Mouse (Mus musculus): Measurements from ENCODE around the gene Tmc8. TPM values are rescaled to one million over a fixed set of nuclear protein-coding genes. Genes with fewer than 3 reads are reported as not detected.
"Not testable (repeated sequence)": the region's sequence is repeated elsewhere in the genome, so short reads cannot be mapped to it uniquely, and the experiment has no call there.

The Tmc8 gene
- polyA plus RNA-seq, 1 experiment from 2014 or later, result 1.3 TPM

DNA sequence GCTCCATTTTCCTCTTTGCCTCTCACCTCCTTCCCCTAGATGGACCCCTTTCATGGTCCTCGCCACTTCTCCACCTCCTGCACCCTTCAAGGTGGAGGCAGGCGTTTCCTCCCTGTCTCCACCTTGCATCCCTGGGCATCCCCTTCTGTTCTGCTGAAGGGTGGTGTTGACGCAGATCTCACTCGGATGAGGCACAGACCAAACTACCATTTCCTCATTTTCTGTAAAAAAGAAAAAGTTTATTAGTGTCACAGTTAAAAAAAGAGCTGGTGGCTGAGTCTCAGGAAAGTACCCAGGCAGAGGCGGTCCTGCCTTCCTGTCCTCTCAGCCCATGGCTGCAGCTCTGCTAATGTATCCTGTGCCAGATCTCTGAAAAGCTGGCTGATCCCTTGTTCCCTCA is 17.3 kb downstream of the Tmc8 start:
- no peak overlapping the region for H3K4me2 ChIP-seq (replicated peaks)
- H3K36me3 ChIP-seq, result no peaks in the 10 kb centered on the region
- no peaks in the 10 kb centered on the region for H3K27me3 ChIP-seq
- no peaks in the 10 kb centered on the region for H3K9me3 ChIP-seq
- no peak for ATAC-seq (ENCODE audit: insufficient number of reproducible peaks, insufficient read depth, low FRiP score, low TSS enrichment)
- no peak overlapping the region for H3K9ac ChIP-seq
- H3K4me1 ChIP-seq, result peaks cover 8% of the 10 kb centered on the region; the same call in 1 of the 2 replicates
- 67% methylated on average over 5 of the region's 5 CpGs for WGBS
- no peak overlapping the region for H3K27ac ChIP-seq
- no peak overlapping the region for H3K4me3 ChIP-seq

DNA sequence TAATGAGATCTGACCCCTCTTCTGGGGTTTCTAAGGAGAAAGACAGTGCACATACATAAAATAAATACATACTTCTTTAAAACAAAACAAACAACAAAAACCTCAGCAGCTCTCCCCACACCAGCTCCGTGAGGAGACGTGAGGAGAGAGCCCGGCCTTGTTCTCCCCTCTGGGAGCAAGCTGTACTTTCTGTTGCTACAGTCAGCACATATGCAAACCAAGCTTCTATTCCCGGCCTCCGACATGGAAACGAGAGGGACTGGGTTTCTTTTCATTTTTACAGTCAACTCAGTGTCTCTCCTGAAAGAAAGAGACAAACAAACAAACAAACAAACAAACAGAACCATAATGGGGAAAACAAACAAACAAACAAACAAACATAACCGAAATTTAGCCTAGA is 18.2 kb downstream of the Tmc8 start:
- H3K27ac ChIP-seq, result no peak overlapping the region
- no peak overlapping the region for H3K4me3 ChIP-seq
- H3K4me2 ChIP-seq (replicated peaks), result no peak overlapping the region
- ATAC-seq (ENCODE audit: insufficient number of reproducible peaks, insufficient read depth, low FRiP score, low TSS enrichment), result no peak
- no peaks in the 10 kb centered on the region for H3K36me3 ChIP-seq
- no peak overlapping the region for H3K9ac ChIP-seq
- H3K4me1 ChIP-seq, result peaks cover 8% of the 10 kb centered on the region; the same call in 1 of the 2 replicates
- H3K27me3 ChIP-seq, result no peaks in the 10 kb centered on the region
- H3K9me3 ChIP-seq, result no peaks in the 10 kb centered on the region
- 82% methylated on average over 7 of the region's 7 CpGs for WGBS

DNA sequence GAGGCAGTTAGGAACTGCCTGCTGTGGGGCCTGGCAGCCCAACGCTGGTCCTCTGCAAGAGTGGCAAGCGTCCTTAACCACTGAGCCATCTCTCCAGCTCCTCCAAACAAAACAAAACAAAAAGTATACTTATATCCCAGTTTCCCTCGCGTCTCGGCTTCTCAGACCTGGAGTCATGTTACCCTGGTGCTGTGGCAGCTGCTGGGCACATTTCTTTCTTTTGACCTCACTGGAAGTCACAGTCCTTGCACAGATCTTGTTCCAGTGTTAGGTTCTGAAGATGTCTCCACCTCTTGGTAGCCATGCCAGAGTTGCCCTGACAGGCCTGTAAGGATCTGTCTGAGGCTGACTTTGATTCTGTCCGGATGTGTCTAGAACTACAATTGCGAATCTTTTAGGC is 19.8 kb downstream of the Tmc8 start:
- H3K27me3 ChIP-seq, result no peaks in the 10 kb centered on the region
- no peak overlapping the region for H3K4me2 ChIP-seq (replicated peaks)
- H3K9ac ChIP-seq, result no peak overlapping the region
- H3K36me3 ChIP-seq, result no peaks in the 10 kb centered on the region
- peaks cover 8% of the 10 kb centered on the region; the same call in 1 of the 2 replicates for H3K4me1 ChIP-seq
- no peak overlapping the region for H3K27ac ChIP-seq
- no peak overlapping the region for H3K4me3 ChIP-seq
- 58% methylated on average over 7 of the region's 7 CpGs for WGBS
- ATAC-seq (ENCODE audit: insufficient number of reproducible peaks, insufficient read depth, low FRiP score, low TSS enrichment), result no peak
- no peaks in the 10 kb centered on the region for H3K9me3 ChIP-seq

- no peaks in the 10 kb centered on the region for H3K36me3 ChIP-seq
- no peak overlapping the region for H3K4me3 ChIP-seq
- no peak overlapping the region for H3K9ac ChIP-seq
- H3K27me3 ChIP-seq, result no peaks in the 10 kb centered on the region
- no peak overlapping the region for H3K4me2 ChIP-seq (replicated peaks)
- H3K27ac ChIP-seq, result no peak overlapping the region
- 0 out of 2 replicates have a peak, but pooled peaks cover 3% of the 10 kb centered on the region for H3K4me1 ChIP-seq
- H3K9me3 ChIP-seq, result no peaks in the 10 kb centered on the region
- ATAC-seq (ENCODE audit: insufficient number of reproducible peaks, insufficient read depth, low FRiP score, low TSS enrichment), result no peak
- WGBS, result 98% methylated on average over 3 of the region's 3 CpGs
Measured at GRCm38 (mm10) chr11:117803166-117803688, 21.4 kb downstream of the Tmc8 start.

DNA sequence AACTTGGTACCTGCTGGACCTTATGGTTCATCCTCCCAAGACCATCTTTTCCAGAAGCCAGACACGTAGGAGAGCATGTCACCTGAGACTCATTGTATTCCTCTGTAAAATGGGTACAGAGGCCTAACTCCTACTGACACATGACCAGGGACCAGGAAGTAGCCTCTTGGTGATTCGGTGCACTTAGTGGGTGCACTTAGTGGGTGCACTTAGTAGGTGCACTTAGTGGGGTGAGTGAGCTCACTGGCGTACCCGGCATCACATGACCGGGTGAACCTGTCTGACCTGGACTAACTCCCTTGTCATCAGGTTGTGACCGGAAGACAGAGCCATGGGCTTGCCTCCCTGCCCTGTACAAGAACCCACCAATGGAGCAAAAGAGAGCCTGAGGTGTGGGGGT is 24.9 kb downstream of the Tmc8 start:
- H3K4me2 ChIP-seq (replicated peaks), result no peak overlapping the region
- ATAC-seq (ENCODE audit: insufficient number of reproducible peaks, insufficient read depth, low FRiP score, low TSS enrichment), result no peak
- 92% methylated on average over 6 of the region's 6 CpGs for WGBS

GRCm38 (mm10) chr11:117809407-117810311 is 27.8 kb downstream of the Tmc8 start, which contains the start of the genes Gm20708 and Syngr2:
Gm20708 (plus strand) TSS chr11:117809668.
Syngr2 (plus strand) TSS chr11:117809668.
- Histone ChIP-seq H3K27me3 (no peaks in the 10 kb centered on the region), H3K9ac (peak within 1 kb of the TSS; percentile 67), H3K36me3 (peaks cover 24% of the 10 kb centered on the region), H3K4me2 (replicated peaks) (peak within 1 kb of the TSS; percentile 100), H3K9me3 (no peaks in the 10 kb centered on the region), H3K4me1 (peaks cover 12% of the 10 kb centered on the region), H3K27ac (0 out of 2 replicates have a peak within 1 kb of the TSS, but pooled peaks have one; percentile 38), H3K4me3 (peak within 1 kb of the TSS; percentile 78)
- peak; percentile 32; the same call in 1 of the 2 replicates for ATAC-seq (ENCODE audit: insufficient number of reproducible peaks, insufficient read depth, low FRiP score, low TSS enrichment)
- under 1% methylated on average over 73 of the region's 75 CpGs for WGBS

More for the DNA sequence above, 24.9 kb downstream of the Tmc8 start:
- Histone ChIP-seq H3K4me1 (peaks cover 12% of the 10 kb centered on the region), H3K36me3 (no peaks in the 10 kb centered on the region), H3K9ac (no peak overlapping the region), H3K27ac (no peak overlapping the region), H3K9me3 (no peaks in the 10 kb centered on the region), H3K27me3 (no peaks in the 10 kb centered on the region), H3K4me3 (no peak overlapping the region)

GRCm38 (mm10) chr11:117810401-117811046 is 28.6 kb downstream of the Tmc8 start:
- peak; percentile 70 for ATAC-seq (ENCODE audit: insufficient number of reproducible peaks, insufficient read depth, low FRiP score, low TSS enrichment)
- Histone ChIP-seq H3K4me1 (peaks cover 12% of the 10 kb centered on the region), H3K9ac (peak overlapping the region; percentile 67), H3K4me3 (peak overlapping the region; percentile 78), H3K27ac (0 out of 2 replicates have a peak overlapping the region, but pooled peaks have one; percentile 38), H3K27me3 (no peaks in the 10 kb centered on the region), H3K36me3 (peaks cover 31% of the 10 kb centered on the region), H3K4me2 (replicated peaks) (peak overlapping the region; percentile 100), H3K9me3 (no peaks in the 10 kb centered on the region)
- WGBS, result 1% methylated on average over 21 of the region's 21 CpGs

DNA sequence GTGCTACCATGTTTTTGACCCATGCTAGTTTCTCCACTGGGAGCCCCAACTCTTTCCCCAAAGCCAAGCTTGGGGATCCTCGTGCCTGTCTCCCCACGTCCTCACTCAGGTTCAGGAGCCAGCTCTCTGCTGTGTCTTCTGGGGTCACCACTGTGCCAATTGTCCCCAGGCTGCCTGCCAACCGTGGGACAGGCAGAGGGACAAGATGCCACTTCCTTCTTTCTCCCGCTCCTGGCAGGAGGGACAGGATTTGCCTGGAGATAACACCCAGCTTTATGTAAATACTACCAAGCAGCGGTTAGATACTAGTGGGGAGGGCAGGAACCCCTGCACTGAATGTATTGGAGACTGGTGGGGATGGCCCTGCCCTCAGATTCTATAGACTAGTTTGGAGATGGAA is 32.0 kb downstream of the Tmc8 start:
- Histone ChIP-seq H3K9me3 (no peaks in the 10 kb centered on the region), H3K27me3 (no peaks in the 10 kb centered on the region), H3K4me2 (replicated peaks) (no peak overlapping the region), H3K36me3 (peaks cover 62% of the 10 kb centered on the region), H3K4me1 (peaks cover 12% of the 10 kb centered on the region), H3K27ac (no peak overlapping the region), H3K4me3 (no peak overlapping the region), H3K9ac (no peak overlapping the region)
- 80% methylated on average over 5 of the region's 5 CpGs for WGBS
- ATAC-seq (ENCODE audit: insufficient number of reproducible peaks, insufficient read depth, low FRiP score, low TSS enrichment), result no peak

- 94% methylated on average over 6 of the region's 6 CpGs for WGBS
- Histone ChIP-seq H3K36me3 (peaks cover 71% of the 10 kb centered on the region), H3K4me2 (replicated peaks) (no peak overlapping the region), H3K27ac (no peak overlapping the region), H3K9ac (no peak overlapping the region), H3K27me3 (no peaks in the 10 kb centered on the region), H3K9me3 (no peaks in the 10 kb centered on the region), H3K4me3 (no peak overlapping the region), H3K4me1 (peaks cover 8% of the 10 kb centered on the region)
- ATAC-seq (ENCODE audit: insufficient number of reproducible peaks, insufficient read depth, low FRiP score, low TSS enrichment), result no peak
Measured at GRCm38 (mm10) chr11:117814704-117815366, 33.0 kb downstream of the Tmc8 start.

GRCm38 (mm10) chr11:117815850-117816249 is 34.0 kb downstream of the Tmc8 start:
- peaks cover 82% of the 10 kb centered on the region for H3K36me3 ChIP-seq
- not testable (repeated sequence) for H3K9ac ChIP-seq; H3K27ac ChIP-seq; H3K4me3 ChIP-seq; H3K4me1 ChIP-seq; ATAC-seq (ENCODE audit: insufficient number of reproducible peaks, insufficient read depth, low FRiP score, low TSS enrichment); H3K9me3 ChIP-seq; H3K27me3 ChIP-seq; H3K4me2 ChIP-seq (replicated peaks)
- 82% methylated on average over 9 of the region's 9 CpGs for WGBS

DNA sequence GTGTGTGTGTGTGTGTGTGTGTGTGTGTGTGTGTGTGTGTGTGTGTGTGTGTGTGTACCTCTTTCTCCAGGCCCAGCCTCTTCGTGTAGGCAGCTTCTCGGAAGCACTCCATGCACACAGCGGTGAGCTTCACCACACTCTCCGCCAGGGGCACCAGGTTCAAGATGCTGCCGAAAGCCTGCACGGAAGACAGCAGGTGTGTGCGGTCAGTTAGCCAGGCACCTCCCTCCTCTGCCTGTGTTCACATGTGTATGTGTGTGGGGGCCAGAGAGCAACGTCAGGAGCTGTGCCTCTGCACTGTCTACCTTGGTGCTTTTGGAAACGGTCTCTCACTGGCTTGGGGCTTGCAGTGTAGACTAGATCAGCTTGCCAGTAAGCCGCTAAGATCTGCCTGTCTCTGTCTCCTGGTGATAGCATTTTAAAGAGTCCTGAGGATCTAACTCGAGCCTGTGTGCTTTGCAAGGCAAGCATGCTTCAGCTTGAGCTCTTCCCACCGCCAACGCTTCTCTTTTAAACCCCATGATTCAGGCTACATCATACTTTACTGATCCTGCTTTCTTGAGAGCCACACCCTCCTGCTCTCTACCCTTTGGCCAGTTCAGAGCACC is 34.6 kb downstream of the Tmc8 start:
- no peak for ATAC-seq (ENCODE audit: insufficient number of reproducible peaks, insufficient read depth, low FRiP score, low TSS enrichment)
- WGBS, result 87% methylated on average over 11 of the region's 13 CpGs
- no peaks in the 10 kb centered on the region for H3K9me3 ChIP-seq

More for the DNA sequence above, 34.6 kb downstream of the Tmc8 start:
- Histone ChIP-seq H3K9ac (no peak overlapping the region), H3K27ac (no peak overlapping the region), H3K4me1 (no peaks in the 10 kb centered on the region), H3K27me3 (no peaks in the 10 kb centered on the region), H3K36me3 (peaks cover 88% of the 10 kb centered on the region), H3K4me2 (replicated peaks) (no peak overlapping the region), H3K4me3 (no peak overlapping the region)

All from embryonic facial prominence, embryonic 12.5 days (tissue).